Mouse (Mus musculus) lung, postnatal 25 days (tissue): Measurements from ENCODE around the gene Tmsb10.

ENCODE experiments used
- DNase-seq: peaks from one replicate; pipeline ENCODE4 v3.0.0; 2022; ENCODE audit warnings: low spot score

The Tmsb10 gene

DNA sequence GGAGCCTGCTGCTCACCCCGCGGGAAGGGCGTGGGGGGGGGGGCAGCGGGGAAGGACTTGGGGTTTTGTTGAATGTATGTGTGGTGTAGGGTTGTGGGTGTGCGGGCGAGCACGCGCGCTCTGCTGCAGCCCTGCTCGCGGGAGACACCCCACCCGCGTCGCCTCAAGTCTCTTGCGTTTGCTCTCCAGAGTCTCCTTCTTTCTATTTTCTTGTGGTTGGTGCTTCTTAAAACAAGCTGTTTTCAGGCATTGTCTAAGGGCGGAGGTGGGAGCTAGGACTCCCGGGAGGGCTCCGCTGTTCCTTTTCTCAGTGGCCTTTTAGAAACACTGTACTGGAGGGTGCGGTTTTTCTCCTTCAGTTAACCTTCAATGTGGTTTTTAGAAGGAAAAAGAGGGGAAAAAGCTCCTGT, at the start of gene Tmsb10:
TSS of gene Tmsb10 (minus strand) at position 87 of the 410 bp plus-strand sequence.
- no peak for DNase-seq

DNA sequence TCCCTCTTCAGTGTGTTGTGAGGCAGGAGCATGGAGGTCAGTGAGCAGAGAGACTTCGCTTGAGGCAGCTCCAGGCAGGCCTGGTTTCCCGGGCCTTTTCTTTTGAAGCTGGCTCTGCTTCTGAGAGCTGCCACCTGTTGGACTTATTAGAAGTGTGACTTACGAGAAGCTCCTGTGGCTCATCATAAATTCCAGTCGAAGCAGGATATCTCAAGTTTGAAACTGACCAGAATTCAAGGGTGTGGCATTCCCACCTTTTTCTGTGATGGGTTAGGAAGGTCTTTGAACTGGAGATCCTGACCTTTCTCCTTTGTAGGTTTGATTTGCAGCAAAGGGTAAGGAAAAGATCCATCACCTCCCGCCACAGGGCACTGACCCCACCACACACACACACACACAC, 45.1 kb upstream of the Tmsb10 start:
- no peak for DNase-seq

DNA sequence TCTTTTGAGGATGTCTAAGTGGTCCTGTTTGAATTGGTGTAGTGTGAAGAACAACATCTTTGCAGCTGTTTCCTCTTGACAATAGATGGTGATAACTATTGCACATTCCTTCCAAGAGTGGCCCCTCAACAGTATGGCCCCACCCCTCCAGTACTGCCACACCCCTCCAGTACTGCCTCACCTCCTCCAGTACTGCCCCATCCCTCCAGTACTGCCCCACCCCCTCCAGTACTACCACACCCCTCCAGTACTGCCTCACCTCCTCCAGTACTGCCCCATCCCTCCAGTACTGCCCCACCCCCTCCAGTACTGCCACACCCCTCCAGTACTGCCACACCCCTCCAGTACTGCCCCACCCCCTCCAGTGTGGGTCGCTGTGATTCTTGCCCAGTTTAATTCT, 43.8 kb upstream of the Tmsb10 start:
- no peak for DNase-seq

DNA sequence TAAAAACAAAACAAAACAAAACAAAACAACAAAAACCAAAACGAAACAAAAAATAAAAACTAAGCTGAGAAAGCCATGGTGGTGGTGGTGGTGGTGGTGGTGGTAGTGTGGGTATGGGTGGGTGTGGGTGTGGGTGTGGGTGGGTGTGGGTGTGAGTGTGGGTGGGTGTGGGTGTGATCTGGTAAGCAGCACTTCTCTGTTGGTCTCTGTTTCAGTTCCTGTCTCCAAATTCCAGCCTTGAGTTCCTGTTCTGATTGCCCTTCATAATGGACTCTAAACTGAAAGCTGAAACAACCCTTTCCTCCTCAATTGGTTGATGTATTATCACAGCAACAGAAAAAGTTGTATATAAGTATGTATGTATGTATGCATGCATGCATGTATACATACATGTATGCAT, 40.3 kb upstream of the Tmsb10 start:
- no peak for DNase-seq

DNA sequence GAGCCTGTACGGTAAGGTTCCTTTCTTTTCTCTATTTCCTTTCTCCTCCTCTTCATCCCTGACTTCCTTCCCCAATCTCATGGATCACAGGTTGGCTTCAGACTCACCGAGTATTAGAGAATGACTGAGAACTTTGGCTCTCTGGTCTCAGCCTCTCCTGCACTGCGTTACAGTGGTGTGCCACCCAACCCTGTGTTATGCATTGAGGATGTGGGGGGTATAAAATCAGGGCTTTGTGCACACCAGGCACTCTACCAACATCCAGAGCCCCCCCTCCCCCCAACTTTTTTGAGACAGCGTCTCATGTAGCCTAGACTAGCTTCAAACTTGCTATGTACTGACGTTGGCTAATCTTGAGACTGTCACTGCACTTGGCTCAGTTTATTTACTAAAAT, 35.1 kb upstream of the Tmsb10 start:
- no peak for DNase-seq

DNA sequence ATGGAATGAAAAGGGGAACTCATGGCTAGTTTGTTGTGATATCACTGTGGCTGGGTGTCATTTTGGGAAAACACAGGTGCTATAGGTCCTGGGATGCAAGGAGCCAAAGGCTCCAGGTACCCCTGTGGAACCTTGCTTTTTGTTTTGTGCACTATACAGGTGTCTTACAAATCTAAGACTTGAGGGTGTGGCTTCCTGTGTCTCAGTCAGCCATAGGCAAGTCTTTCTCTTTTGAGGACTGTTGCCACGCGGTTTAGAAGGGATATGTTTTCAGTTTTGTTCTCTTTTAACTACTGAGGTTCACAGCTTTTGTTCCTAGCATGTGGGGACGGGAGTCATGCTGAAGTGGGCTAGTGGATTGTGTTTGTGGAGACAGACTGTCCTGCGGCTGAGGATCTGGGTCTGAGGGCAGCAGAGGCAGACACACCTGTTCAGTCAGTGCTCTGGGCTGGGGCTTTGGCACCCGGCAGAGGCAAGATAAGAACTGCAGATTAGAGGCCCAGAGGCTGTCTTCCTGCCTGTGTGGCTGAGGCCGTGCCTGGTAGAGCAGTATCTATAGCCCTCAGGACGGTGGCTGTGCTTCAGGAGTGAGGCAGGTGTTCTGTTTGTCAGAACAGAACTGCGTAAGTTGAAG, 34.6 kb upstream of the Tmsb10 start:
- DNase-seq = peak; percentile 28

DNA sequence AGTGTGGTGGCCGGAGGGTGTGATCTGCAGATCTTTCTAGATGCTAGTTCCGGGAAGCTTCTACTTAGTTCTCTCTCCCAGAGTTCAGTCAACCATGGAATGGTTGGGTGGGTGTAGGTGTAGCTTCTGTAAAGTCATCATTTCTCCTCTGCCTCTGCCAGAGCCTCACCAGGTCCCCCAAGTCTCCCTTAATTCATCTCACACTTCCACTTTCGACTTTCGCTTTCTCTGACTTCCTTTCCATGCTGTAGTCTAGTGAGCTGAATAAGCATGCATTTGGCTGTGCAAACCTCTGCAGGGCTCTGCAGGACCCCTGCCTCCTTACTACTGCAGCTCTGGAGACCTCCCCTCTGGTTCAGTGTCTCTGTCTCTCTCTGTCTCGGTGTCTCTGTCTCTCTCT, 31.7 kb upstream of the Tmsb10 start:
- no peak for DNase-seq

DNA sequence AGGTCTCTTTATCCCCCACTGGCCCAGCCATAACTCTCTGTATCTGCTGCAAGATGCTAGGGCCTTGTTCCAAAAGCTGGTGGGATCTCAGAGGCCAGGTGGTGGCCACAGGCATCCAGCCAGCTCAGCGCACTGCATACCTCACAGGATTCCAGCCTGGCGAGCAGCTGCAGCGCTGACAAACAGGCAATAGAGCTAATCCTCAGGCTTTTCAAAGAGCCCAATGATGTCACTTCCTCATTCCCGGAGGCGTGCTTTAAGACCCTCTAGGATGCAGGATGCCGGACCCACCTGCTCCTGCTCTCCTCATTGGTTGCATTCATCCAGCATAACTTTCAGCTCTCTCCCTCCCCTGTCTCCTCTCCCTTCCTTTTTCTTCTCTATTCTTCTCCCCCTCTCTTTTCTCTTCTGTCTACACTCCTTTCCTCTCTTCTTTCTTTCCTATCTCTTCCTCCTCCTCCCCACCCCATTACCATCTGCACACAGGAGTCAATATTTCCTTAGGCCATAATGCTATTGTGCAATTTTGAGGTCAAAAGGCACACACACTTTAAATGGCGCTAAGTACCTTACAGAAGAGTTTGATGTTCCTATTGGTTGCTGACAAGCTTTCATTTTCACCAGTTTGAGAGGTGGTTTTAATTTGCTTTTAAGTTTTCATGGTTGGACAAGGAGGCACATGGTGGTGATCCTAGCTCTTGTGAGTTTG, 30.6 kb upstream of the Tmsb10 start:
- DNase-seq = no peak

DNA sequence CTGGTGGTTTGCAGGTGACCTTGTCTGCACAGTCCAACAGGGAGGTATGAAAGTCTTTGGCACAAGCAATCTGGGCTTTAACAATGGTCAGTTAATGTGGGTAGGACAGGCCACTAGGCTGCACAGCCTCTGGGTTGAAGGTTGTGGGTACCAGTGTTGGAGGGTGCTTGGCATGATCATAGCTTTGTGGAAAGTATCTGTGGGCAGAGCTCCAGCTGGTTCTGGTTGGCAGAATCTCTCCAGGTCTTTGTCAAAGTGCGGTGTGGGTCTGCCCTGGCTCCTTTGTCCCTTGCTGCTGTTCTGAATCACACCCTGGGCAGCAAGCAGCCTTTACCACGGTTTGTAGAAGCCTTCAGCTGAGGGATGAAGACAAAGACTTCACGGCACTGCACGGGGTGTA, 24.0 kb upstream of the Tmsb10 start:
- no peak for DNase-seq

DNA sequence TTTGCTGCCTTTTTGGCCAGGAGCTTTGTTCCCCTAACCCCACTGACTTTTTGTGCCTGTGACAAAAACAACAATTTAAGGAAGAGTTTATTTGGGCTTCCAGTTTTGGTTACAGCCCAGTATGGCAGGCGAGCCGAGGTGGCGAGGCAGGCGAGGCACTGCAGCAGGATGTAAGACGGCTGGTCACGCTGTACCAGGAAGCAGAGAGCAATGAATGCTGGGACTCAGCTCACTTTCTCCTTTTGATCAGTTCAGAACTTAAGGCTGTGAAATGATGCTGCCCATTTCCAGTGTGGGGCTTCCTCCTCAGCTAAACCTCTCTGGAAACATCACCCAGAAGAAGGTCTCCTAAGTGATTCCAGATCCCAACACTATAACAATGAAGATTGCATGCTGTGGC, 23.3 kb upstream of the Tmsb10 start:
- DNase-seq = no peak

DNA sequence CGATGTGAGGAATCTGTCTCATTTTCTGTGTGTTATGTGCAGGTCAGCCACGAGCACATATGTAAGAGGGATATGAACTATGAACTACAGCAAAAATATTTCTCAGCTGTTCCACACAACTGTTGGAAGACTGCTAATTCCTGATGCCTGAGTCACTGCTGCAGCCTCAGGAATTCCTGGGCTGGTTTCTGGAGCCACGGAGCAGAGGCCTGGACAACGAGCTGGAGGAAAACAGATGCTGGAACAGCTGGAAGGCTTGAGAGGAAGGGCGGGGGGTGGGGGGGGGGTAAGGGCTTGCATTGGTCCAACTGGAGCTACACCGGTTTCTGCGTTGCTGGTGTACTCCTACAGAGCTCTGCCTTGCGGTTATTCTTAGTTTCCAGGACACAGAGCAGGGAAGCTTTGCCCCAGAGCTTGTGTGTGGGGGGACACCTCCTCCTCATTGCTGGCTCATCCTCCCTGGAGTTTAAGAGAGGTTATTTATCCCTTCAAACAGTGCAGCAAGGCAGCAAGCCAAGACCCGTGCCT, 22.6 kb upstream of the Tmsb10 start:
- DNase-seq = peak; percentile 71

DNA sequence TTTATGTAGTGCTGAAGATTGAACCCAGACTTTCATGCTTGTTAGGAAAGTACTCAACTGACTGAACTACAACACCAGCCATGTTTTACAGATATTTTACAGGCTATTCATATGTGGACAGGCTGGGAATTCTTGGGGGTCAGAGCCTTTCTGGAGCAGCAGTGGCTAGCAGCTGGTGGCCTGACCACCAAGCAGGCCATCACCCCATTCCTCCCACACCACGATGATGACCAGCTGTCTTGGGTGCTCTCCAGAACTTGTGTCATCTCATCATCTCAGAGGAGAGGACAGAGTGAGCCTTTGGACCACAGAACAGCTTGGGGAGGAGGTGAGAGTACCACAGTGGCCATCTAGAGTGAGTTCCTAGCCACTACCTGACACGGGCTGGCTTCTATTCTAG, 18.3 kb upstream of the Tmsb10 start:
- DNase-seq = no peak

DNA sequence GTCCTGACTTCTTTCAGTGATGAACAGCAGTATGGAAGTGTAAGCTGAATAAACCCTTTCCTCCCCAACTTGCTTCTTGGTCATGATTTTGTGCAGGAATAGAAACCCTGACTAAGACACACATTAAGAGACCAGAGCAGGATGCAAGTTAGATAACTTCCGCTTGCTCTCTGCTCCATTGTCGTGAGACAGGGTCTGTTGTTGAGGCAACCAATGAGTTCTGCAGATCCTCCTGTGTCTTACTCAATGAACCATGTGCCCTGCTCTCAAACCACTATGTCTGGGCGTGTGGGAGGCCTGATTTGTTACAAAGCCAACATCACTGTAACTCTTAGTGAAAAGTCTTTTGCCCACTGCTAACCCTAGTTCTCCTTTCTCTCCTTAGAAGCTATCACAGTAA, 12.5 kb upstream of the Tmsb10 start:
- no peak for DNase-seq

DNA sequence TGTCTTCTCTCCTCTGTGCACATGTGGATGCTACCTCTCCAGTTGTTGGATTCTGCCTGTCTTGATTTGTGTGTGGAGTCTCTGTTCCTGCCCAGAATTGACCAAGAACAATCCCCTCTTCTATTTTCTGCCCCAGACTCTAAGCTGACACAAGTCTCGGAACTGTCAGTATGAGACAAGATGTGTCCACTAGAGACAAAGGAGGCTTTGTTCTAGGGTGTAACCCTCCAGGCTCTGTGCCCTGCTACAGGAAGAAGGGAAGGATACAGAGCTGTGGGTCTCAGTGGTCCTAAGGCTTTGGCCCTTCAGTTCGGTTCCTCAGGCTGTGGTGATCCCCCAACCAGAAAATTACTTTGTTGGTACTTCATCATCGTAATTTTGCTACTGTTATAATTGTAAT, 11.2 kb upstream of the Tmsb10 start:
- DNase-seq = no peak

DNA sequence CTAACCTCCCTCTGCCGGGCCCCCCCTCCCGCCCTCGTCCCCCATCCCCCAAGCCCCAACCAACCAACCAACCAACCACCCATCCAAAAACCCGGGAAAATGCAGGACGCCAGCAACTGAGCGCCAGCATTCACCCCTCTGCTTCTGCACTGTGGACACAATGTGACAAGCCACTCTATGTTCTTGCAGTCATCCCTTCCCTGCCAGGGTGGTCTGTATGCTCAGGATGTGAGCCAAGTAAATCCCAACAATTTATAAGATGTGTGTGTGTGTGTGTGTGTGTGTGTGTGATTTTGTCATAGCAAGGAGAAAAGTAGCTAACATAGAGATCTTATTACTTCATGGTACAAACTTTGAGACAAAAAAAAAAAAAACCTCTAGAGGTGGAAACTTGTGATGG, 6.7 kb upstream of the Tmsb10 start:
- no peak for DNase-seq

DNA sequence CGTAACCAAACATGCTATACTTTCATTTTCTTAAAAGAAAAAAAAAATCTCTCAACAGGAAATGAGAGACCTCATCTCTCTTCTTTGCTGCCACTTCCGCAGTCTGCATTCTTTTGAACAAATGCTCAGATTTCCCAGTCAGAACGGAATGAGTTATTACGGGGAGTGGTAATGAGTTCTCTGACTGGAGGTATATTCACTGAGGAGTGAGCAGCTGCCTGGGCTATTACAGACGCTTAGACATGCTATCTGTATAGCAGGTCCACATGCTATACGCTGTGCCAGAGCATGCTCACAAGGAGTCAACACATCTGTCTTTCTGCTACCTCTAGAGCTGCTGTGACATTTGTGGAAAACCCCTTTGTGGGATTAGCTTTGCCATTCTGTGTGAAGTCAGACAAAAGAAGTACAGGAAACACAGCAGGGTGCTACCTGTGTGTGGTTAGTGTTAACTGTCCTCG, 3.8 kb upstream of the Tmsb10 start:
- DNase-seq = no peak

DNA sequence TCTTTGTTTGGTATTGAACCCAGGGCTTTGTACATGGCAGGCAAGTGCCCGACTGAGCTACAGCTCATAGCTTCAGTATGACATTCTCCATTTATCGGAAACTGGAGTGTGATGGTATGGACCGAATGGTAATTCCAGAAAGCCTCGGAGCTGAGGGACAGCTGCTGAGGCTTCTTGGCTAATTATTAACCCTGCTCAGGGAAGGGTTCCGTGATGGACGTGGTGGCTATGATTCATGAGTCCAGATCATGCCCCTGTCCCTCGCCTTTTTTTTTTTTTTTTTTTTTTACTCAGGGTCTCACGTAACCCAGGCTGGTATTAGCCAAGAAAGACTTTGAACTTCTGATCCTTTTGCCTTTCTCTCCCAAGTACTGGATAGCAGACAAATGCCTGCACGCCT, 3.1 kb upstream of the Tmsb10 start:
- DNase-seq = no peak

DNA sequence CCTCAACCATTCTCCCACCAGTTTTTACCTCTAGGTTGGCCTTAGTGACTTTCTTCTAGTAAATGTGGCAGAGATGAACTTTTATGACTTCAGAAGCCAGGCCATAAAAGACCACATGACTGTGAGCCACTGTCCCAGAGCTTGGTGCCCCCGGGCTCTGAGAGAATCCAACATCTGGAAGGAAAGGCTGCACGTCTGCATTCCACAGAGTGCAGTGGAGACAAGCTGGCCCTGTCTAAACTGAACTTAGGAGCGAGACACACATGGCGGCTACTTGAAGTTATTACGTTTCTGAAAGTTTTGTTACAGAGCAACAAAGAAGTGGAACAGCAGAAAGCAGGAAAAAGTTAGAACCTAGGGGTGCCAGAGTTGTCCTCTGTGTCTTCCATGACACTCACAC, 2.1 kb upstream of the Tmsb10 start:
- DNase-seq = no peak

DNA sequence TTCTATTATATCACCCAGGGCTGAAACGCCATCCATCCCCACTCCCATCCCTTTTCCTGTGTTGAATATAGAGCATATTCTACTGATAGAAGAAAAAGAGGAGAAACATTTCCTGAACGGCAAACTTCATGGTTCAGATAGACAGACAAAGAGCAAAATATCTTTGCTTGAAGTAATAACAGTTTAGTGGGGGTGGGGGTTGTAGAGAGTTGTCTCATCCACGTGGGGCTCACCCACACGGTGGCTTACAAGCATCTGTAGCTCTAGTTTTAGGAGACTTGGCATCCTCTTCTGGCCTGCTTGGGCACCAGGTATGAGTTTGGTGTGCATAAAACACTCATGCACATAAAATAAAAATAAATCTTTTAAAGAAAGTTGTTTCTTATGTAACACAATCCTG, 627 bp upstream of the Tmsb10 start:
- no peak for DNase-seq

DNA sequence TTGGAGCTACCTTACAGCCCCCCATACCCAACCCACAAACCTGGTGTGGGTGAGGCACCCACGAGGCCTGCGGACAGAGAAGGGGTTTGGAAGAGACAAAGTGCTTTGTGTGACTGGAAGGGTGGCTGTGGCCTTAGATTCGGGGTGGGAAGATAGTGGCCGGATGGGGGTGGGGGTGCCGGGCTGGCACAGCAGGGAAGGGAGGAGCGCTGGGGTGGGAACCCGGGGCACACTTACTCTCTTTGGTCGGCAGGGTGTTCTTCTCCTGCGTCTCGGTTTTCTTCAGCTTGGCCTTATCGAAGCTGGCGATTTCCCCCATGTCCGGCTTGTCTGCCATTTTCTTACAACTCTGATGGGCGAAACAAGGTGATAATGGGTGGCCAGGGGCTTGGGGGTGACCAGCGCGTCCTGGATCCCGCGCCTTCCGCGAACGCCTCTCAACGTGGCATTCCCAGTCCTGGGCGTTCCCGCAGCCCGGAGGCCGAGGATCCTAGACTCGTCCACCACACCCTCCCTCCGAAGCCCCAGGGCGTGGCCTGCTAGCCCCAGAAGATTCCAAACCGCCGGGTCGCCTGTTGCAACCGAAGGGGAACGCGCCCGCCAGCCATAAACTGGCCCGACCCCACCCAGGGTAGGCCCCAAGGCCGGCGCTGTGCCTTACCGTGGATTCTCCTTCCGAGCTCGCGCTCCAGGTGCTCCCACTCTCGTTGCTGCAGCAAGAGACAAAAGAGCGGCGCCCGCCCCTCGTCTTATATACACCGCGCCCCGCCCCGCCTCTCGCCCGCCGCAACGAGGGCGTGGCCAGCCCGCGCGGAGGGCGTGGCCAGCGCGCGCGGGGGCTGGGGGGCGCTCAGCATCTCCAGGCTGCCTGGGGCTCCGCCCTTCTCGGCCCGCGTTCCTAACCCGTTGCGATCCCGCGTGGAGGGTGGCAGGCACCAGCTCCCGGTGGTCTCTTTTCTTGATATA, 589 bp downstream of the Tmsb10 start:
- peak; percentile 80 for DNase-seq

DNA sequence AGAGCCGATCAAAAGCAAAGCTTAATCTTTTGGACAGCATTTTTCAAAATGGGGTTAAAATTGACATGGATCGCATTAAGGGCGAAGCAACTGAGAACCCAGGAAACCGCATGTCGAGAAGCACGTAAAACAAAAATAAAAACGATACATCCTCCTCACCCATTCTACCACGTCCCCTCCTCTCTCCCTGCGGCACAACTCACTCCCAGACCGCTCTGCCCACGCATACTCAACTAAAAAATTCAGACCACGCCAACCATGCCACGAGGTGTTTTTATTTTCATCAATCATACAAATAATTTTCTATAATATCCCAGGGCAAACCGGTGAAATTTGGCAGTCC, 1.5 kb downstream of the Tmsb10 start:
- DNase-seq = no peak

DNA sequence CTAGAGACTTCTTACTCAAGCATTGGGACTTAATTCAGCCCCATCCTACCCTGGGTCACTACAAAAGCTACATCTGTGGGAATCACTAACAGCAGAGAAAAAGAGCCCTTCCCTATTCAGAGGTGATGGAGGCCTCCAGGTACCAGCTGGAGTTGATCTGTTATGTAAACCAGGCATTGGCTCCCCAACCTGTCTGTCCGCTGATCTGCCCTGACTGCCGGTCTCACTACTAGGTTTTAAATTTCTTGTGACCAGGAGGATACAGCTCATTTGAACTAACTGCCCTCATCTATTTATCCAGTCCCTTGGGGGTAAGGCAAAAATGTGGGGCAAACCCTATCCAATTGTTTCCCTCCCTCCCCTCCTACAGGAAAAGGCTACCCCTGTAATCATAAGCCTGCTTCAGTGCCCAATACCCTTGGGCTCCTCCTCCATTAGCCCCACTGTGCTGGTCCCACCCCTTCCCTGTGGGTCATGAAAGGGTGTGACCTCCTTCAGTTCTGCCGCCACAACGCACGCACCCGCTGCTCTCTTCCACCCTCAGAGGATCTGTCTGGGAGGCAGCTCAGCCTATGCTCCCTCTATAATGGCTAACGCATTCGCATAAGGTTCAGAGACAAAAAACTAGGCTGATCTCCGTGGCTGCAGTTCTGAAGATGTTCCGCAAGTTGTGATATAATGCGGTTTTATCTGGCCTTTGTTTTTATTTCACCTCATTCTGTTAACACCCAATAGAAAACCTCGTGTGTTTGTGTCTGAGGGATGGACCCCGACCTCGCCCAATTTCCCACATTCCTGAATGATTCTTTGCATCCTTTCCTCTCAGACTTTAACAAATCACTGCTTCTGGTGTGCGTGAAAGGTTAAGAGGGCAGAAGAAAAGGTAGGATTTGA, 2.1 kb downstream of the Tmsb10 start:
- DNase-seq = peak; percentile 69
